Mouse (Mus musculus): ENCODE results near the gene Olig3. TPM values are rescaled to one million over a fixed set of nuclear protein-coding genes. Genes with fewer than 3 reads are reported as not detected.

Olig3 gene
- polyA plus RNA-seq, 1 experiment from 2014 or later = not detected

DNA sequence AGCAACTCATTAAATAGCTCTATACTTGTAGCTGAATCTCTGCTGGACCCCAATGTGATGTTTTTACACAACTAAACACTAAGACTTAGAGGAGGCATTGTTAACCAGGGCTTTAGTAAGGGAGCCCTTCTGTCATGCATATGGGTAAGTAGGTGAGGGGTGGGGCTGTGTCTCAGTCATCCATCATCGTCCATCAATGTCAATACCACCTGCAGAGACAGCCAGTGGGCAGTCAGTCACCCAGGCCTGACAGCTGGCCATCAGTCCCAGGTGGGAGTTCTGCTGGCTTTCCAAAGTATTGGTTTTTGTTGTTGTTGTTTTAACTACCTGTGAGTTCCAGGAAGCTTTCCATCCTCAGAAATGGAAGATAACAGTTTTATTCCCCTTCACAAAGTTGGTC, 48.1 kb downstream of the Olig3 start:
- H3K4me1 ChIP-seq (ENCODE audit: control insufficient read depth, insufficient read depth, low read length) = no peaks in the 10 kb centered on the region
- H3K27me3 ChIP-seq (ENCODE audit: control insufficient read depth, insufficient read depth, low read length) = no peaks in the 10 kb centered on the region
- H3K36me3 ChIP-seq (ENCODE audit: control insufficient read depth, insufficient read depth, low read length) = no peaks in the 10 kb centered on the region
- no peak overlapping the region for H3K9ac ChIP-seq (ENCODE audit: low read depth, low read length)
- ATAC-seq (ENCODE audit: low FRiP score, low TSS enrichment) = no peak
- no peak overlapping the region for H3K4me3 ChIP-seq (ENCODE audit: low read length)
- no peak overlapping the region for H3K27ac ChIP-seq (ENCODE audit: low read depth, low read length)
- 9% methylated on average over 1 of the region's 1 CpGs for WGBS
- no peaks in the 10 kb centered on the region for H3K9me3 ChIP-seq (ENCODE audit: control insufficient read depth, low read length)
- H3K4me2 ChIP-seq (replicated peaks; ENCODE audit: low read depth, low read length) = no peak overlapping the region

- WGBS = 86% methylated on average over 1 of the region's 1 CpGs
- ATAC-seq (ENCODE audit: low FRiP score, low TSS enrichment) = no peak
- no peaks in the 10 kb centered on the region for H3K27me3 ChIP-seq (ENCODE audit: control insufficient read depth, insufficient read depth, low read length)
Observed at GRCm38 (mm10) chr10:19405959-19406358, 49.6 kb downstream of the Olig3 start.

GRCm38 (mm10) chr10:19407168-19407567, 50.8 kb downstream of the Olig3 start:
- no peak overlapping the region for H3K4me2 ChIP-seq (replicated peaks; ENCODE audit: low read depth, low read length)
- H3K27me3 ChIP-seq (ENCODE audit: control insufficient read depth, insufficient read depth, low read length) = no peaks in the 10 kb centered on the region
- no peak overlapping the region for H3K9ac ChIP-seq (ENCODE audit: low read depth, low read length)
- H3K27ac ChIP-seq (ENCODE audit: low read depth, low read length) = no peak overlapping the region
- no peaks in the 10 kb centered on the region for H3K36me3 ChIP-seq (ENCODE audit: control insufficient read depth, insufficient read depth, low read length)
- ATAC-seq (ENCODE audit: low FRiP score, low TSS enrichment) = no peak
- 93% methylated on average over 3 of the region's 3 CpGs for WGBS
- H3K9me3 ChIP-seq (ENCODE audit: control insufficient read depth, low read length) = no peaks in the 10 kb centered on the region
- no peak overlapping the region for H3K4me3 ChIP-seq (ENCODE audit: low read length)
- no peaks in the 10 kb centered on the region for H3K4me1 ChIP-seq (ENCODE audit: control insufficient read depth, insufficient read depth, low read length)

More at GRCm38 (mm10) chr10:19405959-19406358, 49.6 kb downstream of the Olig3 start:
- H3K4me2 ChIP-seq (replicated peaks; ENCODE audit: low read depth, low read length) = no peak overlapping the region
- no peaks in the 10 kb centered on the region for H3K9me3 ChIP-seq (ENCODE audit: control insufficient read depth, low read length)
- no peaks in the 10 kb centered on the region for H3K36me3 ChIP-seq (ENCODE audit: control insufficient read depth, insufficient read depth, low read length)
- H3K9ac ChIP-seq (ENCODE audit: low read depth, low read length) = no peak overlapping the region
- H3K4me1 ChIP-seq (ENCODE audit: control insufficient read depth, insufficient read depth, low read length) = no peaks in the 10 kb centered on the region
- no peak overlapping the region for H3K4me3 ChIP-seq (ENCODE audit: low read length)
- no peak overlapping the region for H3K27ac ChIP-seq (ENCODE audit: low read depth, low read length)

Other genes starting within 250 kb of the Olig3 start
- gene Ifngr1, start 235.4 kb downstream of the Olig3 start, polyA plus RNA-seq (2014; fragmentation: Nextera tagmentation; extraction: Ambion mirVana) = 45.6 and 52.7 TPM in 2 replicates

Data from kidney, embryonic 14.5 days (tissue).